Mouse (Mus musculus): ENCODE data around the gene Mical1.

The Mical1 gene

GRCm38 (mm10) chr10:41477278-41478181, 1.4 kb downstream of the Mical1 start:
- peak; percentile 39 to 68 for DNase-seq (ENCODE audit: low spot score in 2 of 2)

- DNase-seq (ENCODE audit: low spot score in 2 of 2), result no peak
These were observed 3.8 kb downstream of the Mical1 start for GRCm38 (mm10) chr10:41479961-41480360.

- DNase-seq (ENCODE audit: low spot score in 2 of 2), result no peak
These were observed 5.1 kb downstream of the Mical1 start for GRCm38 (mm10) chr10:41480938-41481880.

- no peak for DNase-seq (ENCODE audit: low spot score in 2 of 2)
These were observed 6.3 kb downstream of the Mical1 start for GRCm38 (mm10) chr10:41482446-41482845.

- DNase-seq (ENCODE audit: low spot score in 2 of 2), result no peak
These were observed 9.7 kb downstream of the Mical1 start for GRCm38 (mm10) chr10:41485778-41486177.

GRCm38 (mm10) chr10:41486506-41487170, 10.5 kb downstream of the Mical1 start:
- DNase-seq (ENCODE audit: low spot score in 2 of 2), result no peak

GRCm38 (mm10) chr10:41488877-41489276, 12.8 kb downstream of the Mical1 start:
- no peak for DNase-seq (ENCODE audit: low spot score in 2 of 2)

- DNase-seq (ENCODE audit: low spot score in 2 of 2), result no peak
These were observed 13.2 kb downstream of the Mical1 start for GRCm38 (mm10) chr10:41489294-41489693.

- DNase-seq (ENCODE audit: low spot score in 2 of 2), result peak; percentile 90 to 93
These were observed 13.8 kb downstream of the Mical1 start, which contains the start of the genes Smpd2 and Ppil6 for GRCm38 (mm10) chr10:41489708-41490517. Gene Smpd2 (minus strand): TSS chr10:41490369. Gene Ppil6 (plus strand): TSS chr10:41490439.

- no peak for DNase-seq (ENCODE audit: low spot score in 2 of 2)
These were observed 14.4 kb downstream of the Mical1 start for GRCm38 (mm10) chr10:41490518-41490873.

- no peak for DNase-seq (ENCODE audit: low spot score in 2 of 2)
These were observed 15.0 kb downstream of the Mical1 start for GRCm38 (mm10) chr10:41491111-41491510.

- peak in 1 of 2 experiments; percentile 46 for DNase-seq (ENCODE audit: low spot score in 2 of 2)
These were observed 24.8 kb downstream of the Mical1 start for GRCm38 (mm10) chr10:41500941-41501340.

GRCm38 (mm10) chr10:41504996-41505395, 28.9 kb downstream of the Mical1 start:
- no peak for DNase-seq (ENCODE audit: low spot score in 2 of 2)

GRCm38 (mm10) chr10:41505446-41505845, 29.3 kb downstream of the Mical1 start:
- DNase-seq (ENCODE audit: low spot score in 2 of 2), result peak; percentile 42 to 52

- no peak for DNase-seq (ENCODE audit: low spot score in 2 of 2)
These were observed 33.0 kb downstream of the Mical1 start for GRCm38 (mm10) chr10:41509160-41509559.

GRCm38 (mm10) chr10:41514301-41514700, 38.2 kb downstream of the Mical1 start:
- no peak for DNase-seq (ENCODE audit: low spot score in 2 of 2)

- DNase-seq (ENCODE audit: low spot score in 2 of 2), result no peak
These were observed 38.8 kb downstream of the Mical1 start for GRCm38 (mm10) chr10:41514921-41515320.

GRCm38 (mm10) chr10:41518508-41518980, 42.4 kb downstream of the Mical1 start:
- DNase-seq (ENCODE audit: low spot score in 2 of 2), result peak; percentile 49 to 50

- peak; percentile 85 to 89 for DNase-seq (ENCODE audit: low spot score in 2 of 2)
These were observed 43.0 kb downstream of the Mical1 start, which contains the start of gene Cd164 for GRCm38 (mm10) chr10:41518981-41519618. Gene Cd164 (plus strand): TSS chr10:41519414.

All from frontal cortex, postnatal 14 days (tissue).